ENCODE assay signal across 8 mouse cellular contexts in genomic region chr5:8893300-8894103, GRCm38 (mm10). TPM values are rescaled to one million over a fixed set of nuclear protein-coding genes. Genes with fewer than 3 reads are reported as not detected.
A peak's percentile ranks its signal among the peaks of the same experiment; 100 is the strongest.
DNase-seq lines count a peak whose midpoint lies in the region; ATAC-seq and TF ChIP-seq lines count a peak whose summit lies in the region.

Gene Abcb4, plus strand, starts transcription at chr5:8893717.

- 1% methylated on average over 65 of the region's 65 CpGs for WGBS in embryonic facial prominence, embryonic 10.5 days
- 1% methylated on average over 65 of the region's 65 CpGs for WGBS in intestine, postnatal 0 days

- DNase-seq in adrenal gland, postnatal 14 days, result peak; percentile 80
- DNase-seq in embryonic facial prominence, embryonic 10.5 days (ENCODE audit: low spot score), result peak; percentile 73
- peak; percentile 64 to 77 for DNase-seq in left cerebral cortex, postnatal 36 days (ENCODE audit: low spot score in 2 of 2)
- peak; percentile 68 for DNase-seq in mesoderm, embryonic 11.5 days (ENCODE audit: low read depth, low spot score)
- peak; percentile 78 for DNase-seq in right cerebral cortex, postnatal 25 days
- DNase-seq in adipocyte (ENCODE audit: low spot score), result no peak

- H3K36me3 ChIP-seq in embryonic facial prominence, embryonic 10.5 days (replicated peaks), result no peaks in the 10 kb centered on the region
- no peaks in the 10 kb centered on the region for H3K36me3 ChIP-seq in intestine, postnatal 0 days (ENCODE audit: control insufficient read depth, insufficient read depth)

- H3K9ac ChIP-seq in intestine, postnatal 0 days (ENCODE audit: low read depth, low read length), result peak within 1 kb of the TSS; percentile 28

- H3K27ac ChIP-seq in embryonic facial prominence, embryonic 10.5 days (replicated peaks), result peak within 1 kb of the TSS; percentile 69
- no peak within 1 kb of the TSS for H3K27ac ChIP-seq in intestine, postnatal 0 days (ENCODE audit: low read depth, low read length)

- peaks cover 7% of the 10 kb centered on the region; the same call in 1 of the 2 replicates for H3K9me3 ChIP-seq in embryonic facial prominence, embryonic 10.5 days
- H3K9me3 ChIP-seq in intestine, postnatal 0 days (ENCODE audit: control insufficient read depth), result no peaks in the 10 kb centered on the region

- H3K4me2 ChIP-seq in intestine, postnatal 0 days (replicated peaks; ENCODE audit: low read depth), result peak within 1 kb of the TSS; percentile 93

- peak within 1 kb of the TSS; percentile 76 for H3K4me3 ChIP-seq in embryonic facial prominence, embryonic 10.5 days
- H3K4me3 ChIP-seq in intestine, postnatal 0 days (ENCODE audit: low read depth, low read length), result peak within 1 kb of the TSS; percentile 50

- intact Hi-C loops in left cerebral cortex, postnatal 36 days (cut with DNase I), result no loop called here

- H3K27me3 ChIP-seq in embryonic facial prominence, embryonic 10.5 days (replicated peaks; ENCODE audit: low read depth, poor library complexity, severe bottlenecking), result peaks cover 45% of the 10 kb centered on the region
- H3K27me3 ChIP-seq in intestine, postnatal 0 days (replicated peaks; ENCODE audit: control insufficient read depth, insufficient read depth, low read length), result no peaks in the 10 kb centered on the region

- H3K4me1 ChIP-seq in embryonic facial prominence, embryonic 10.5 days, result peaks cover 11% of the 10 kb centered on the region; the same call in 1 of the 2 replicates
- H3K4me1 ChIP-seq in intestine, postnatal 0 days (replicated peaks; ENCODE audit: control insufficient read depth, insufficient read depth, low read length), result no peaks in the 10 kb centered on the region

- TF ChIP-seq CTCF in intestine, postnatal 0 days (IDR thresholded peaks at IDR 0.05; ENCODE audit: low read depth), result peak; percentile 61

- ATAC-seq in granulocyte monocyte progenitor cell, adult 5-6 weeks (replicated peaks; ENCODE audit: poor library complexity, severe bottlenecking), result peak; percentile 72
- peak; percentile 79 for ATAC-seq in intestine, postnatal 0 days

RNA-seq across cellular contexts. Expression of gene Abcb4, which starts in this region (rescaled TPM):
- total RNA-seq in adrenal gland, postnatal 14 days (2021), result 5.0 and 17.7 TPM in 2 replicates
- polyA plus RNA-seq in embryonic facial prominence, embryonic 10.5 days (2016; fragmentation: Nextera tagmentation; extraction: Ambion mirVana), result 0.28 and 0.54 TPM in 2 replicates
- 1.4 and 2.7 TPM in 2 replicates for total RNA-seq in granulocyte monocyte progenitor cell, adult 5-6 weeks (2014; fragmentation: Nextera tagmentation)
- total RNA-seq in granulocyte monocyte progenitor cell, adult 5-6 weeks (2017), result 1.4 and 2.0 TPM in 2 replicates
- 0.20 and 0.23 TPM in 2 replicates for polyA plus RNA-seq in intestine, postnatal 0 days (2015; fragmentation: Nextera tagmentation; extraction: Ambion mirVana)
- total RNA-seq in left cerebral cortex, postnatal 36 days (2021), result 1 to 10 TPM; 3.5 to 5.7 TPM

Comparison
In these comparisons a context has a peak if more than half of its experiments do, and no peak if none do; other contexts are left out.
1. Peak in DNase-seq, H3K4me3 ChIP-seq and H3K27ac ChIP-seq in embryonic facial prominence, embryonic 10.5 days; RNA of the gene not detected or under 1 TPM.
2. Peak in ATAC-seq, H3K4me3 ChIP-seq, H3K9ac ChIP-seq and H3K4me2 ChIP-seq in intestine, postnatal 0 days; RNA of the gene not detected or under 1 TPM.